Mouse (Mus musculus) ES-Bruce4 (cell line): ENCODE results near the gene Elob. TPM values are rescaled to one million over a fixed set of nuclear protein-coding genes. Genes with fewer than 3 reads are reported as not detected.

ENCODE experiments used
- H3K27ac ChIP-seq: 2 replicates; pipeline ENCODE4 v1.5.1; 2012; ENCODE audit warnings: low read length, inconsistent platforms; ENCODE audit not compliant: insufficient read depth
- H3K27me3 ChIP-seq: 2 replicates; pipeline ENCODE4 v1.6.1; 2012; ENCODE audit warnings: mild to moderate bottlenecking, low read length, inconsistent platforms; ENCODE audit not compliant: control insufficient read depth, poor library complexity, insufficient read depth, severe bottlenecking
- H3K36me3 ChIP-seq: 2 replicates; pipeline ENCODE4 v1.6.1; 2012; ENCODE audit warnings: inconsistent platforms, mild to moderate bottlenecking, low read length, moderate library complexity; ENCODE audit not compliant: control insufficient read depth, poor library complexity, insufficient read depth, severe bottlenecking
- H3K4me1 ChIP-seq: one replicate; pipeline ENCODE4 v1.8.1; 2011; ENCODE audit warnings: low read length; ENCODE audit not compliant: control insufficient read depth, insufficient read depth
- H3K4me3 ChIP-seq: 2 replicates; pipeline ENCODE4 v1.5.1; 2011; ENCODE audit warnings: low read depth, mild to moderate bottlenecking, low read length
- H3K9ac ChIP-seq: 2 replicates; pipeline ENCODE4 v1.6.1; 2012; ENCODE audit warnings: low read depth, mild to moderate bottlenecking, inconsistent platforms; ENCODE audit not compliant: poor library complexity, severe bottlenecking
- H3K9me3 ChIP-seq: replicated peaks from 2 replicates; pipeline ENCODE4 v1.6.1; 2012; ENCODE audit warnings: mild to moderate bottlenecking, low read length, inconsistent platforms; ENCODE audit not compliant: control insufficient read depth, poor library complexity, insufficient read depth, severe bottlenecking
- CTCF ChIP-seq: IDR thresholded peaks from one replicate; pipeline ENCODE4 v1.8.1; 2011; ENCODE audit warnings: low read depth, low read length
- EP300 ChIP-seq: IDR thresholded peaks from 2 replicates; pipeline ENCODE4 v1.6.1; 2011; ENCODE audit warnings: low read depth, low read length; ENCODE audit not compliant: insufficient read depth
- POLR2A ChIP-seq: IDR thresholded peaks from one replicate; pipeline ENCODE4 v1.8.1; 2011; ENCODE audit warnings: low read length; ENCODE audit not compliant: insufficient read depth
- polyA plus RNA-seq: library from polyadenylated mRNA; stranded (reverse); fragments of >200 nt; gene quantifications from 2 replicates; pipeline ENCODE4 v1.2.4, GENCODE M21; 2011; ENCODE audit warnings: low read depth; ENCODE audit not compliant: missing spikeins, insufficient read depth, insufficient read length

Gene Elob
- polyA plus RNA-seq, 1 experiment = 398 TPM

- Histone ChIP-seq H3K27me3 (no peaks in the 10 kb centered on the region), H3K9me3 (no peaks in the 10 kb centered on the region), H3K27ac (peak within 1 kb of the TSS; percentile 88), H3K4me1 (no peaks in the 10 kb centered on the region), H3K9ac (peak within 1 kb of the TSS; percentile 79), H3K36me3 (no peaks in the 10 kb centered on the region), H3K4me3 (peak within 1 kb of the TSS; percentile 76)
- TF ChIP-seq POLR2A = peak; percentile 8
- TF ChIP-seq CTCF = no peak
- TF ChIP-seq EP300 = peak; percentile 64
These were observed 38.5 kb downstream of the Elob start, which contains the start of gene Srrm2 for GRCm38 (mm10) chr17:23790269-23791078. Gene Srrm2 (plus strand): TSS chr17:23790532.

GRCm38 (mm10) chr17:23789749-23790268 is 39.1 kb downstream of the Elob start:
- peak overlapping the region; percentile 88 for H3K27ac ChIP-seq
- H3K9ac ChIP-seq = peak overlapping the region; percentile 79
- no peaks in the 10 kb centered on the region for H3K9me3 ChIP-seq
- peak overlapping the region; percentile 76 for H3K4me3 ChIP-seq
- TF ChIP-seq POLR2A (no peak), EP300 (peak; percentile 77)
- no peaks in the 10 kb centered on the region for H3K27me3 ChIP-seq
- H3K4me1 ChIP-seq = no peaks in the 10 kb centered on the region
- no peaks in the 10 kb centered on the region for H3K36me3 ChIP-seq

- H3K4me1 ChIP-seq = no peaks in the 10 kb centered on the region
- no peak for TF ChIP-seq EP300
- no peak for TF ChIP-seq POLR2A
- no peak for TF ChIP-seq CTCF
- peak overlapping the region; percentile 92 for H3K27ac ChIP-seq
These were observed 40.0 kb downstream of the Elob start for GRCm38 (mm10) chr17:23788973-23789372.

GRCm38 (mm10) chr17:23786510-23786931 is 42.4 kb downstream of the Elob start:
- Histone ChIP-seq H3K36me3 (no peaks in the 10 kb centered on the region), H3K4me3 (peak overlapping the region; percentile 93), H3K27me3 (no peaks in the 10 kb centered on the region), H3K4me1 (no peaks in the 10 kb centered on the region), H3K9ac (peak overlapping the region; percentile 14), H3K9me3 (no peaks in the 10 kb centered on the region), H3K27ac (peak overlapping the region; percentile 74)
- TF ChIP-seq CTCF (no peak), EP300 (no peak), POLR2A (no peak)

More at GRCm38 (mm10) chr17:23788973-23789372, 40.0 kb downstream of the Elob start:
- H3K9ac ChIP-seq = no peak overlapping the region; the same call in 1 of the 2 replicates
- H3K27me3 ChIP-seq = no peaks in the 10 kb centered on the region
- no peaks in the 10 kb centered on the region for H3K36me3 ChIP-seq
- H3K9me3 ChIP-seq = no peaks in the 10 kb centered on the region
- no peak overlapping the region for H3K4me3 ChIP-seq

GRCm38 (mm10) chr17:23785561-23786471 is 43.1 kb downstream of the Elob start, which contains the start of gene Flywch2:
Gene Flywch2 (minus strand): TSS chr17:23786081.
- H3K27ac ChIP-seq = peak within 1 kb of the TSS; percentile 82
- peak within 1 kb of the TSS; percentile 89 for H3K9ac ChIP-seq
- TF ChIP-seq CTCF (no peak), POLR2A (peak; percentile 42)
- no peaks in the 10 kb centered on the region for H3K4me1 ChIP-seq
- H3K4me3 ChIP-seq = peak within 1 kb of the TSS; percentile 93
- no peaks in the 10 kb centered on the region for H3K9me3 ChIP-seq
- no peaks in the 10 kb centered on the region for H3K36me3 ChIP-seq
- no peaks in the 10 kb centered on the region for H3K27me3 ChIP-seq
